In genomic region chr6:67069219-67069762, GRCm38 (mm10) we compare ENCODE assay signal across 10 mouse cellular contexts. TPM values are rescaled to one million over a fixed set of nuclear protein-coding genes. Genes with fewer than 3 reads are reported as not detected.
DNase-seq lines count a peak whose midpoint lies in the region; ATAC-seq and TF ChIP-seq lines count a peak whose summit lies in the region.
"Had no signal": no experiment of that assay in that cellular context is flagged by ENCODE, and none has a peak within 500 bp of the region (broad histone marks: within the 10 kb centered on the region; RNA-seq: fewer than 3 reads in every experiment).

No protein-coding gene starts in this region.

- H3K9ac ChIP-seq in kidney, postnatal 0 days (ENCODE audit: low read depth, low read length): no peak overlapping the region
- no peak overlapping the region for H3K9ac ChIP-seq in intestine, embryonic 16.5 days (ENCODE audit: low read depth, low read length)
- H3K9ac ChIP-seq: limb, embryonic 13.5 days; neural tube, embryonic 12.5 days had no signal

- H3K27ac ChIP-seq in kidney, postnatal 0 days: peak overlapping the region; percentile 36; the same call in 1 of the 2 replicates
- peak overlapping the region; percentile 48; the same call in 1 of the 2 replicates for H3K27ac ChIP-seq in intestine, embryonic 16.5 days (ENCODE audit: low read length)
- H3K27ac ChIP-seq: limb, embryonic 13.5 days; neural tube, embryonic 12.5 days had no signal

- no peak for TF ChIP-seq CTCF in kidney, postnatal 0 days (IDR thresholded peaks at IDR 0.05; ENCODE audit: low read depth)

- H3K27me3 ChIP-seq in kidney, postnatal 0 days (ENCODE audit: insufficient read depth, low read length): no peaks in the 10 kb centered on the region
- H3K27me3 ChIP-seq in intestine, embryonic 16.5 days (replicated peaks; ENCODE audit: control insufficient read depth, insufficient read depth, low read length): no peaks in the 10 kb centered on the region
- H3K27me3 ChIP-seq: limb, embryonic 13.5 days; neural tube, embryonic 12.5 days had no signal

- no peak for DNase-seq in kidney, postnatal 0 days (ENCODE audit: low spot score)
- no peak for DNase-seq in kidney, postnatal 10 days
- peak; percentile 25 for DNase-seq in MEL-GATA-1-ER (ENCODE audit: extremely low read depth, low read depth)
- peak; percentile 33 to 50 for DNase-seq in monocyte, adult 2 months (ENCODE audit: low read depth in 1 of 2, low spot score in 2 of 2)
- DNase-seq in cerebellum, postnatal 4 days (ENCODE audit: low spot score in 2 of 2): no peak
- DNase-seq in right cerebral cortex, postnatal 36 days (ENCODE audit: low spot score in 2 of 2): no peak
- DNase-seq in layer of hippocampus, adult 9-10 months (ENCODE audit: low spot score): no peak

- no peak overlapping the region for H3K4me2 ChIP-seq in kidney, postnatal 0 days (ENCODE audit: low read length)
- peak overlapping the region; percentile 13 for H3K4me2 ChIP-seq in intestine, embryonic 16.5 days (ENCODE audit: low read depth, low read length)
- H3K4me2 ChIP-seq: limb, embryonic 13.5 days; neural tube, embryonic 12.5 days had no signal

- H3K9me3 ChIP-seq in kidney, postnatal 0 days (replicated peaks; ENCODE audit: low read length): no peaks in the 10 kb centered on the region
- no peaks in the 10 kb centered on the region for H3K9me3 ChIP-seq in intestine, embryonic 16.5 days (ENCODE audit: control insufficient read depth, low read length)
- H3K9me3 ChIP-seq: limb, embryonic 13.5 days; neural tube, embryonic 12.5 days had no signal

- H3K36me3 ChIP-seq in kidney, postnatal 0 days (ENCODE audit: insufficient read depth, low read length): no peaks in the 10 kb centered on the region
- H3K36me3 ChIP-seq in intestine, embryonic 16.5 days (ENCODE audit: control insufficient read depth, insufficient read depth, low read length): no peaks in the 10 kb centered on the region
- H3K36me3 ChIP-seq: limb, embryonic 13.5 days; neural tube, embryonic 12.5 days had no signal

- H3K4me3 ChIP-seq in kidney, postnatal 0 days (replicated peaks; ENCODE audit: low read depth, low read length): no peak overlapping the region
- no peak overlapping the region for H3K4me3 ChIP-seq in intestine, embryonic 16.5 days (ENCODE audit: low read length)
- H3K4me3 ChIP-seq: limb, embryonic 13.5 days; neural tube, embryonic 12.5 days had no signal

- WGBS in kidney, postnatal 0 days: 73% methylated on average over 8 of the region's 8 CpGs
- WGBS in intestine, embryonic 16.5 days: 67% methylated on average over 8 of the region's 8 CpGs

- ATAC-seq in kidney, postnatal 0 days (replicated peaks; ENCODE audit: low FRiP score, low read depth): no peak
- ATAC-seq in intestine, embryonic 16.5 days: no peak; the same call in 1 of the 2 replicates

- H3K4me1 ChIP-seq in kidney, postnatal 0 days (replicated peaks; ENCODE audit: insufficient read depth, low read length): peaks cover 12% of the 10 kb centered on the region; the same call in 1 of the 2 replicates
- H3K4me1 ChIP-seq in intestine, embryonic 16.5 days (ENCODE audit: control insufficient read depth, insufficient read depth, low read length): peaks cover 3% of the 10 kb centered on the region; the same call in 1 of the 2 replicates
- H3K4me1 ChIP-seq: limb, embryonic 13.5 days; neural tube, embryonic 12.5 days had no signal

RNA-seq across cellular contexts. Expression of gene Gadd45a, which starts 32.0 kb away (rescaled TPM):
- polyA plus RNA-seq in kidney, postnatal 0 days (2015; fragmentation: Nextera tagmentation; extraction: Ambion mirVana): 66.5 and 70.7 TPM in 2 replicates
- 27.4 and 30.2 TPM in 2 replicates for polyA plus RNA-seq in intestine, embryonic 16.5 days (2015; fragmentation: Nextera tagmentation; extraction: Ambion mirVana)

Comparison
In these comparisons a context has a peak if more than half of its experiments do, and no peak if none do; other contexts are left out.
1. DNase-seq: peak in MEL-GATA-1-ER (single experiment) and monocyte, adult 2 months (2 of 2); none in kidney, postnatal 0 days (single experiment), kidney, postnatal 10 days (single experiment), cerebellum, postnatal 4 days (0 of 2), right cerebral cortex, postnatal 36 days (0 of 2) and layer of hippocampus, adult 9-10 months (single experiment).